Mouse (Mus musculus) E14TG2a.4 (cell line): ENCODE data around the gene Fbf1.

ENCODE experiments used
- H3K27me3 ChIP-seq: 2 replicates; pipeline ENCODE4 v1.6.1; 2014; ENCODE audit warnings: low read length, control low read depth; ENCODE audit not compliant: insufficient read depth
- H3K36me3 ChIP-seq: 2 replicates; pipeline ENCODE4 v1.6.1; 2014; ENCODE audit warnings: low read length, control low read depth; ENCODE audit not compliant: insufficient read depth
- H3K4me1 ChIP-seq: replicated peaks from 2 replicates; pipeline ENCODE4 v1.6.1; 2014; ENCODE audit warnings: low read depth, low read length, control low read depth
- H3K4me3 ChIP-seq: replicated peaks from 2 replicates; pipeline ENCODE4 v1.5.1; 2014; ENCODE audit warnings: mild to moderate bottlenecking, low read length
- H3K9me3 ChIP-seq: 2 replicates; pipeline ENCODE4 v1.6.1; 2014; ENCODE audit warnings: low read length, control low read depth
- CTCF ChIP-seq: conservative IDR thresholded peaks from 2 replicates; pipeline ENCODE4 v1.5.1; 2014; ENCODE audit warnings: low read length
- NANOG ChIP-seq: IDR thresholded peaks from 2 replicates; pipeline ENCODE4 v1.6.1; 2014; ENCODE audit warnings: borderline replicate concordance, low read length, mixed read lengths
- POU5F1 ChIP-seq: IDR thresholded peaks from 2 replicates; pipeline ENCODE4 v1.6.1; 2014; ENCODE audit warnings: low read length, borderline replicate concordance

The Fbf1 gene

GRCm38 (mm10) chr11:116105065-116105464 is 62.9 kb downstream of the Fbf1 start:
- TF ChIP-seq CTCF (no peak), POU5F1 (no peak), NANOG (no peak)
- peaks cover 90% of the 10 kb centered on the region for H3K4me1 ChIP-seq
- H3K9me3 ChIP-seq = no peaks in the 10 kb centered on the region
- H3K27me3 ChIP-seq = peaks cover 47% of the 10 kb centered on the region
- H3K36me3 ChIP-seq = no peaks in the 10 kb centered on the region
- no peak overlapping the region for H3K4me3 ChIP-seq

- TF ChIP-seq CTCF = no peak
- peaks cover 37% of the 10 kb centered on the region for H3K27me3 ChIP-seq
- H3K4me3 ChIP-seq = peak overlapping the region; percentile 53
- H3K36me3 ChIP-seq = no peaks in the 10 kb centered on the region
- no peaks in the 10 kb centered on the region for H3K9me3 ChIP-seq
- H3K4me1 ChIP-seq = peaks cover 96% of the 10 kb centered on the region
These were observed 63.8 kb downstream of the Fbf1 start for GRCm38 (mm10) chr11:116104006-116104646.

- Histone ChIP-seq H3K4me1 (peaks cover 94% of the 10 kb centered on the region), H3K9me3 (no peaks in the 10 kb centered on the region), H3K4me3 (peak overlapping the region; percentile 20), H3K27me3 (peaks cover 32% of the 10 kb centered on the region), H3K36me3 (no peaks in the 10 kb centered on the region)
- TF ChIP-seq CTCF (no peak), POU5F1 (no peak), NANOG (no peak)
These were observed 64.4 kb downstream of the Fbf1 start for GRCm38 (mm10) chr11:116103572-116103971.

GRCm38 (mm10) chr11:116102472-116102871 is 65.5 kb downstream of the Fbf1 start:
- Histone ChIP-seq H3K9me3 (no peaks in the 10 kb centered on the region), H3K36me3 (no peaks in the 10 kb centered on the region)
- TF ChIP-seq NANOG = no peak
- TF ChIP-seq POU5F1 = no peak
- TF ChIP-seq CTCF = no peak

GRCm38 (mm10) chr11:116101931-116102381 is 66.0 kb downstream of the Fbf1 start:
- peak overlapping the region; percentile 60 for H3K4me3 ChIP-seq
- no peaks in the 10 kb centered on the region for H3K36me3 ChIP-seq
- peaks cover 16% of the 10 kb centered on the region for H3K27me3 ChIP-seq
- H3K4me1 ChIP-seq = peaks cover 78% of the 10 kb centered on the region
- no peaks in the 10 kb centered on the region for H3K9me3 ChIP-seq
- TF ChIP-seq CTCF (no peak), NANOG (no peak), POU5F1 (no peak)

More at GRCm38 (mm10) chr11:116102472-116102871, 65.5 kb downstream of the Fbf1 start:
- peaks cover 83% of the 10 kb centered on the region for H3K4me1 ChIP-seq
- peak overlapping the region; percentile 60; the same call in 1 of the 2 replicates for H3K4me3 ChIP-seq
- peaks cover 21% of the 10 kb centered on the region for H3K27me3 ChIP-seq

- H3K4me3 ChIP-seq = no peak overlapping the region
- no peaks in the 10 kb centered on the region for H3K9me3 ChIP-seq
- no peaks in the 10 kb centered on the region for H3K36me3 ChIP-seq
- TF ChIP-seq POU5F1 = no peak
- no peak for TF ChIP-seq CTCF
- no peak for TF ChIP-seq NANOG
- peaks cover 67% of the 10 kb centered on the region for H3K4me1 ChIP-seq
- peaks cover 6% of the 10 kb centered on the region for H3K27me3 ChIP-seq
These were observed 67.1 kb downstream of the Fbf1 start for GRCm38 (mm10) chr11:116100839-116101238.

GRCm38 (mm10) chr11:116100385-116100784 is 67.6 kb downstream of the Fbf1 start:
- TF ChIP-seq POU5F1 = no peak
- TF ChIP-seq CTCF = no peak
- TF ChIP-seq NANOG = no peak
- H3K4me3 ChIP-seq = 0 out of 2 replicates have a peak overlapping the region, but pooled peaks have one; percentile 30
- H3K27me3 ChIP-seq = peaks cover 2% of the 10 kb centered on the region; the same call in 1 of the 2 replicates

GRCm38 (mm10) chr11:116099462-116099861 is 68.5 kb downstream of the Fbf1 start:
- Histone ChIP-seq H3K4me1 (peaks cover 55% of the 10 kb centered on the region), H3K9me3 (no peaks in the 10 kb centered on the region), H3K27me3 (no peaks in the 10 kb centered on the region), H3K4me3 (no peak overlapping the region), H3K36me3 (no peaks in the 10 kb centered on the region)
- no peak for TF ChIP-seq POU5F1
- no peak for TF ChIP-seq CTCF
- TF ChIP-seq NANOG = no peak

More at GRCm38 (mm10) chr11:116100385-116100784, 67.6 kb downstream of the Fbf1 start:
- peaks cover 62% of the 10 kb centered on the region for H3K4me1 ChIP-seq
- H3K9me3 ChIP-seq = no peaks in the 10 kb centered on the region
- no peaks in the 10 kb centered on the region for H3K36me3 ChIP-seq
